Mouse (Mus musculus) cerebellum, adult 9-10 months (tissue): ENCODE measurements around the gene Vmn1r210.
"Not testable (repeated sequence)": the region's sequence is repeated elsewhere in the genome, so short reads cannot be mapped to it uniquely, and the experiment has no call there.

Experiments used
- DNase-seq: peaks from one replicate; pipeline ENCODE4 v3.0.0; 2022

Gene Vmn1r210

GRCm38 (mm10) chr13:22831248-22831647 lies at the start of gene Vmn1r210:
Vmn1r210 (minus strand) TSS chr13:22831348.
- DNase-seq = no peak

- DNase-seq = no peak
These were observed 48.1 kb upstream of the Vmn1r210 start for GRCm38 (mm10) chr13:22879257-22879656.

DNA sequence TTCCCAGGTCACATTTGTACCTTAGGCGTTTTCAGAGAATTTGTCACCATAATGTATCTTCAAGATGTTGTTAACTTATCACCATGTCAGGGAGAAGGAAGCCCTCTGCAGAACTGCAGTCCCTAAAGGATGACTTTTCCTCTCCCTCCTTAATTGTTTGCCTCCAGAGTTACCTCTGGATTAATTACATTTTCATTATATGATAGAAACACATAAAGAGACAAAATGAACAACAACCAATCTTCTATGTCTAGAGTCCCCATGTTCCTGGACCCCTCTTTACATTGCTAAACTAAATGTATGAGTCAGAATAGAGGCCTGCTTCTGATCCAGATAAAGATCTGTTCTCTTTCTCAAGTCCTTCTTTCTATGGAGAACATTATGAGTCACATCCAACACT lies 26.3 kb upstream of the Vmn1r210 start, which contains the start of gene Vmn1r211:
TSS of gene Vmn1r211 (minus strand) at position 101 of the 400 bp plus-strand sequence.
- DNase-seq = no peak

DNA sequence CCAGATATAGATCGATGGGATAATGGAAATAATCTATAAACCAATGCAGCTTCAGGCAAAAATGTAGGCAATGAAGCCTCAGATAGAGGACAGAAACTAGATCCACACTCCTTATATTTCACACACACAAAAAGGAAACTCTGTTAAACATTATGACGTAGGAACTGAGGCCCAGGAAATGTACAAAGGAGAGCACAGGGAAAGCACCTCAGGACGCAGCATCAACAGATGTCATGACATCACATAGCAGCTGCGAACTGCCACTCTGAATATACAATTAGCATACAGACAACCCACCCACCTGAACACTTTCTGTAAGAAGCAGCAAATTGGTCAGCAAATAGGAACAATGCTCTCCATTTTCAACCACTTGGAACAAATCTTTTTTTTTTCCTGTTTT lies 23.6 kb upstream of the Vmn1r210 start:
- no peak for DNase-seq

DNA sequence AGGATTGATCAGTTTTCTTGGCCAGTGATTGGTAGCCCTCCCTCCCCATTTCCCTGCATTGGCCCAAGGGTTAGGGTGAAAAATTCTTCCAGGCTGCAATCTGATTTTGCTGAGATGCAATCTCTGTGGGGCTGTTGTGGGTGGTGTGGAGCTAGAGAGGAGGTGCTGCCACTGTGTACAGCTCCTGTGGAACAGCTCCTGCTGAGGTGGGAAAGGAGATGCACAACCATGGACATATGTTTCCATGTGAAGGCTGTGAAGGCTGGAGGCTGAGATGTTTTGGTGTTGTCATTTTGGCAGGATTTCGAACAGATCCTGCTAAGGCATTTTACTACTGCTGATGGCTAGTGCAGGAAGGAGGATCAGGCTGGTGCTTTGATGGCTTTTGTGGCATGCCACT lies 15.7 kb upstream of the Vmn1r210 start:
- DNase-seq = no peak

GRCm38 (mm10) chr13:22844304-22844703 lies 13.2 kb upstream of the Vmn1r210 start:
- not testable (repeated sequence) for DNase-seq

GRCm38 (mm10) chr13:22829395-22829794 lies 1.8 kb downstream of the Vmn1r210 start:
- not testable (repeated sequence) for DNase-seq

DNA sequence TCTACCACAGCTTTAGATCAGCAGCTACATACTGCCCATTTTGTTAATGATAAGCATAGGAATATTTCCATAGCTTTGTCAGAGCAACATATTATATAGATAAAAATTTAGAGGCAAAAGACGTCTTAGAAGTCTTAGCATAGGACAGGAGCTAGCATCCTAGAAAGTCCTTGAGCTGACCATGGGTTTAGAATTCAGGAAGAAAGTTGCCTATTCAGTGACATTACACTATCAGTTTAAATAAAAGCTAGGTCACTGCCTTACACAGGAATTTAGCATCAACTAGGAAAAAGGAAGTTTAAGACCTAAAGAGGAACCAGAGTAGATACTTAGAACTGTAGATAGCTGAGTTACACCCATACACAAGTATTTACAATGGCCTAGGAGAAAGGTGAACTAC lies 9.5 kb downstream of the Vmn1r210 start:
- DNase-seq = not testable (repeated sequence)

DNA sequence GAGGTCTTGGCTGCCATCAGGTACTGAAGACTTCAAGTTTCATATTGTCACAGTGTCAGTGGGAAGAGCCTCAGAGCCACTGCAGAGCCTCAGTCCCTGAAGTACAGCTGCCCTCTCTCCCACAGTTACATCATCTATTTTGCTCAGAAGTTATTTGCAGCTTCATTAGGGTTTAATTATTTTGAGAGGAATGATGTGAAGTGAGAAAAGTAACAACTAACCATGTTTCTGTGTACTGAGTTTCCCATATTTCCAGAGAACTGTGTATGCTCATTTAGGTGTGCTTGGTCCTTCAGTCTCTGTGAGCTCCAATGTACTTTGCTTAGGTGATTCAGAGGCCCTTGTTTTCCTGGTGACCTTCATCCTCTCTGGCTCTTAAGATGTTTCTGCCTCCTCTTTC lies 21.6 kb downstream of the Vmn1r210 start, which contains the start of gene Vmn1r209:
TSS of gene Vmn1r209 (minus strand) at position 101 of the 400 bp plus-strand sequence.
- not testable (repeated sequence) for DNase-seq

- not testable (repeated sequence) for DNase-seq
These were observed 43.1 kb downstream of the Vmn1r210 start for GRCm38 (mm10) chr13:22788096-22788495.

DNA sequence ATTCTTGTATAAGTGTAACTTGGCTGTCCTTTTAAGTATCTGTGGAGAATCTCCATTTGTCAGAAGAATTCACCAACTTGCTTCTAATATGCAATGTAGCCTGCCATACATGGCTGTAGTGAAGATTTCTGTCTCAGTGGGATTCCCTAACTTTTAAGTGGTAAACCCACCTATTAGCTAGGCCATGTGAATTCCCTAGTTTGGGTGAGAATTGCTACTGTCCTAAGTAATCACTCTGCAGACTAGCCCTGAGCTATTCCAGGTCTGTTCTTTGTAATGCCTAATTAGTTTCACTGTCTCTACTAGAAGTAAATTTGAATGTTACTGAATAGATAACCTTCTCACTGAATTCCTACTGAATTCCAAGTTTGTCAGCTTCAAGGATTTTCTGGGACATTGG lies 47.0 kb downstream of the Vmn1r210 start:
- not testable (repeated sequence) for DNase-seq

DNA sequence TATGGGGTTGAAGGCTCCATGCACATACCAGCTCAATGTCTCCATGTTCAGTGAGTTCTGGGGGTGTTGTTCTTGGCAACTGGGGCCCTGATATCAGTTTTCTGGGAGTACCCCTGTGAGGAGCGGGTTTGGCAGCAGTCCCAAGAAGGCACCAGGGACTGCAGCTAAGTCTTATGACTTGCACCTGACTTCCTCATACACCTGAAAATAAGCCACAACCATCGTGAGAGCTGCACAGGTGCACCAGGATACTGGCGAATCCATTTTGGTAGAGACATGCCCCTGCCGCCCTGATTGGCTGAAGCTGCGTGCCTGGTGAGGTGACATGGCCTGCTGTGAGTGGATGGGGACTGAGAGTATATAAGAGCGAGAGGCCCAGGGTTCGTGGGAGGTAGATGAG lies 53.8 kb downstream of the Vmn1r210 start, which contains the start of gene Vmn1r208:
TSS of gene Vmn1r208 (minus strand) at position 101 of the 400 bp plus-strand sequence.
- not testable (repeated sequence) for DNase-seq
